Mouse (Mus musculus) lung, adult 2 months (tissue): ENCODE data around the gene Acvr1b.

Source experiments
- CTCF ChIP-seq: fragments of 200-500 bp; IDR thresholded peaks from 2 replicates; pipeline ENCODE4 v1.5.1; 2011; ENCODE audit warnings: mild to moderate bottlenecking, low read length, control low read depth; ENCODE audit not compliant: insufficient read depth
- POLR2A ChIP-seq: fragments of 200-500 bp; IDR thresholded peaks from 2 replicates; pipeline ENCODE4 v1.6.1; 2011; ENCODE audit warnings: low read depth, mild to moderate bottlenecking, control low read depth, low read length, borderline replicate concordance; ENCODE audit errors: extremely low read depth

- no peak for TF ChIP-seq CTCF
- TF ChIP-seq POLR2A = no peak
These were observed 84.6 kb downstream of the Acvr1b start for GRCm38 (mm10) chr15:101258420-101258819.
